Comparison of ENCODE assay signal across 13 mouse cellular contexts in the genomic region with DNA sequence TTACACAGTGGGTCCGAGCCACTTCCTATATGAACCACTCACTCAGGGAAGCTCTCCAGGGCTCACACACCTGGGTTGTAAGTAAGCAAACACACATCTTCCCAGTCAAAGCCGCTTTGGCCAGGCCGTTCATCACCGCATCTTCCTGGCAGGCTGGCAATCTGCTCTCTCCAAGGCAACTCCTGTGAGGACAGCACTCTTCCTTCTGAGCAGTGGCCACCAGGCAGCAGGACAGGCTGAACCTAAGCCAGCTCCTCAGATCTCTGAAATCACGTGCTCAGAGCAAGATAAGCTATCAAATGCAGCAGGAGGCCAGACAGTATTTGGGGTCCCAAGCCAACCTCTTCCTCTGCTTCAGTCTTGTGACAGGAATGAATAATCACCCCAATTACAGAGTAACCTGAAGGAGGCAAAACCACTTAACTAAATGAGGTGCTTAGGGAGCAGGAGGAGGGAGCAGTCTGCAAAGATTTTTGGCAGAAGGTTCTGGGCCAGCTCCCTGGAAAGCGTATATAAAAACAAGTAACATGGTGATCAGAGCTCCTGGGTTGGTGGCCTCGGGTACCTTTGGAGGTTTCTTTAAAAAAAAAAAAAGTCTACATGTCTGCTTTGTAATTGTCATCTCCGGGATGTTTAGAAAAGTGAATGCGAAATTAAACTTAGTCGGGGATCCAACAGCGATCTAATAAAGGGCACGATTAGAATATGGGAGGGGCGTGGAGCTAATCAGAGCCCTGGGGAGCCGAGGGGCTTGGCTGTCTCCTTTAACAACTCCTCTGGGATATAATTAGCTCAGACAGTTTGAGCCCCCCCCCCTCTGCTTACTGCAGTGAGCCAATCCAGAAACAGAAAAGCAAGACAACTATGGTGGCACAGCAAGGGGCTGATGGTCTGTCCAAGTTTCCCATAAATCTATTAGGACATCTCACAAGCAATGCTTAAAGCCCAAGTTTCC.
DNase-seq lines count a peak whose midpoint lies in the region; ATAC-seq and TF ChIP-seq lines count a peak whose summit lies in the region.
"Had no signal": no experiment of that assay in that cellular context is flagged by ENCODE, and none has a peak within 500 bp of the region (broad histone marks: within the 10 kb centered on the region; RNA-seq: fewer than 3 reads in every experiment).

No protein-coding gene starts in this region.

- H3K9me3 ChIP-seq in heart, embryonic 11.5 days (replicated peaks; ENCODE audit: control insufficient read depth, low read length) = no peaks in the 10 kb centered on the region
- H3K9me3 ChIP-seq in midbrain, embryonic 13.5 days = no peaks in the 10 kb centered on the region
- no peaks in the 10 kb centered on the region for H3K9me3 ChIP-seq in midbrain, embryonic 15.5 days
- H3K9me3 ChIP-seq in hindbrain, embryonic 10.5 days = no peaks in the 10 kb centered on the region
- no peaks in the 10 kb centered on the region for H3K9me3 ChIP-seq in neural tube, embryonic 15.5 days (replicated peaks)

- WGBS in heart, embryonic 11.5 days (ENCODE audit: insufficient replicate concordance) = 26% methylated on average over 14 of the region's 14 CpGs
- WGBS in heart, adult 2 months = 21% methylated on average over 14 of the region's 14 CpGs
- WGBS in midbrain, embryonic 13.5 days = 41% methylated on average over 14 of the region's 14 CpGs
- WGBS in midbrain, embryonic 15.5 days = 31% methylated on average over 14 of the region's 14 CpGs
- WGBS in hindbrain, embryonic 10.5 days = 52% methylated on average over 14 of the region's 14 CpGs
- 25% methylated on average over 14 of the region's 14 CpGs for WGBS in neural tube, embryonic 15.5 days

- H3K9ac ChIP-seq in heart, embryonic 11.5 days (ENCODE audit: low read depth, low read length) = no peak overlapping the region
- no peak overlapping the region for H3K9ac ChIP-seq in heart, adult 2 months (ENCODE audit: low read depth, low read length)
- no peak overlapping the region for H3K9ac ChIP-seq in midbrain, embryonic 13.5 days (replicated peaks)
- no peak overlapping the region for H3K9ac ChIP-seq in midbrain, embryonic 15.5 days
- H3K9ac ChIP-seq in neural tube, embryonic 15.5 days (replicated peaks) = no peak overlapping the region

- H3K27me3 ChIP-seq in heart, embryonic 11.5 days (ENCODE audit: control insufficient read depth, insufficient read depth, low read length) = no peaks in the 10 kb centered on the region
- no peaks in the 10 kb centered on the region for H3K27me3 ChIP-seq in heart, adult 2 months (ENCODE audit: control insufficient read depth, insufficient read depth, low read length)
- peaks cover 4% of the 10 kb centered on the region; the same call in 1 of the 2 replicates for H3K27me3 ChIP-seq in midbrain, embryonic 13.5 days
- H3K27me3 ChIP-seq in midbrain, embryonic 15.5 days (replicated peaks) = no peaks in the 10 kb centered on the region
- H3K27me3 ChIP-seq in hindbrain, embryonic 10.5 days (ENCODE audit: insufficient read depth, poor library complexity, severe bottlenecking) = no peaks in the 10 kb centered on the region
- H3K27me3 ChIP-seq in neural tube, embryonic 15.5 days (replicated peaks) = no peaks in the 10 kb centered on the region

- no peak overlapping the region for H3K27ac ChIP-seq in heart, embryonic 11.5 days (ENCODE audit: low read depth, low read length)
- H3K27ac ChIP-seq in heart, adult 2 months = no peak overlapping the region
- H3K27ac ChIP-seq in midbrain, embryonic 13.5 days = 0 out of 2 replicates have a peak overlapping the region, but pooled peaks have one; percentile 52
- no peak overlapping the region for H3K27ac ChIP-seq in midbrain, embryonic 15.5 days
- peak overlapping the region; percentile 14; the same call in 1 of the 2 replicates for H3K27ac ChIP-seq in hindbrain, embryonic 10.5 days
- no peak overlapping the region for H3K27ac ChIP-seq in neural tube, embryonic 15.5 days (replicated peaks)

- H3K36me3 ChIP-seq in heart, embryonic 11.5 days (ENCODE audit: control insufficient read depth, insufficient read depth, low read length) = no peaks in the 10 kb centered on the region
- H3K36me3 ChIP-seq in heart, adult 2 months (ENCODE audit: control insufficient read depth, insufficient read depth, low read length) = no peaks in the 10 kb centered on the region
- H3K36me3 ChIP-seq in midbrain, embryonic 13.5 days = no peaks in the 10 kb centered on the region
- H3K36me3 ChIP-seq in midbrain, embryonic 15.5 days (replicated peaks) = no peaks in the 10 kb centered on the region
- H3K36me3 ChIP-seq in hindbrain, embryonic 10.5 days = no peaks in the 10 kb centered on the region
- H3K36me3 ChIP-seq in neural tube, embryonic 15.5 days = no peaks in the 10 kb centered on the region

- no peak for TF ChIP-seq EP300 in heart, adult 2 months (IDR thresholded peaks at IDR 0.05; ENCODE audit: insufficient read depth, low read depth, low read length)

- H3K4me3 ChIP-seq in heart, embryonic 11.5 days (ENCODE audit: low read depth, low read length) = no peak overlapping the region
- no peak overlapping the region for H3K4me3 ChIP-seq in heart, adult 2 months
- no peak overlapping the region for H3K4me3 ChIP-seq in midbrain, embryonic 13.5 days (replicated peaks)
- H3K4me3 ChIP-seq in midbrain, embryonic 15.5 days = no peak overlapping the region
- H3K4me3 ChIP-seq in hindbrain, embryonic 10.5 days = no peak overlapping the region
- H3K4me3 ChIP-seq in neural tube, embryonic 15.5 days (replicated peaks) = no peak overlapping the region

- intact Hi-C loops in heart, adult 2 months (cut with DNase I) = no loop called here

- H3K79me2 ChIP-seq in heart, adult 2 months (replicated peaks; ENCODE audit: control insufficient read depth, insufficient read depth, low read length) = no peaks in the 10 kb centered on the region

- no peak for ATAC-seq in heart, embryonic 11.5 days (replicated peaks; ENCODE audit: insufficient number of reproducible peaks, low FRiP score, low TSS enrichment)
- ATAC-seq in midbrain, embryonic 13.5 days = peak; percentile 48; the same call in 1 of the 2 replicates
- ATAC-seq in midbrain, embryonic 15.5 days (replicated peaks) = no peak
- 0 out of 2 replicates have a peak, but pooled peaks have one; percentile 14 for ATAC-seq in neural tube, embryonic 15.5 days (ENCODE audit: low FRiP score)
- no peak for ATAC-seq in megakaryocyte, adult 5-6 weeks (ENCODE audit: poor library complexity, severe bottlenecking)

- TF ChIP-seq CTCF in heart, adult 2 months (IDR thresholded peaks at IDR 0.05) = no peak

- peak overlapping the region; percentile 31 for H3K4me2 ChIP-seq in heart, embryonic 11.5 days
- no peak overlapping the region for H3K4me2 ChIP-seq in midbrain, embryonic 13.5 days (replicated peaks)
- no peak overlapping the region for H3K4me2 ChIP-seq in midbrain, embryonic 15.5 days
- no peak overlapping the region for H3K4me2 ChIP-seq in neural tube, embryonic 15.5 days

- peaks cover 6% of the 10 kb centered on the region for H3K4me1 ChIP-seq in heart, embryonic 11.5 days (ENCODE audit: control insufficient read depth, insufficient read depth, low read length)
- no peaks in the 10 kb centered on the region for H3K4me1 ChIP-seq in heart, adult 2 months (ENCODE audit: control insufficient read depth, insufficient read depth, low read length)
- peaks cover 30% of the 10 kb centered on the region for H3K4me1 ChIP-seq in midbrain, embryonic 13.5 days (replicated peaks)
- H3K4me1 ChIP-seq in midbrain, embryonic 15.5 days = peaks cover 18% of the 10 kb centered on the region
- H3K4me1 ChIP-seq in hindbrain, embryonic 10.5 days (replicated peaks) = peaks cover 28% of the 10 kb centered on the region
- peaks cover 12% of the 10 kb centered on the region for H3K4me1 ChIP-seq in neural tube, embryonic 15.5 days

- DNase-seq in heart, adult 2 months = no peak
- DNase-seq in hindbrain, embryonic 10.5 days (ENCODE audit: low spot score) = no peak
- no peak for DNase-seq in frontal cortex, postnatal 10 days (ENCODE audit: low spot score in 2 of 2)
- DNase-seq: cerebellum, adult 8-10 months; gastrocnemius, postnatal 10 days; kidney, postnatal 4 days; lung, adult 2 months; thymus, adult 18-20 months had no signal

- TF ChIP-seq POLR2A in heart, adult 2 months (IDR thresholded peaks at IDR 0.05; ENCODE audit: insufficient read depth, low read depth, low read length) = no peak

Comparison
In these comparisons a context has a peak if more than half of its experiments do, and no peak if none do; other contexts are left out.
1. ATAC-seq: peak in midbrain, embryonic 13.5 days (single experiment) and neural tube, embryonic 15.5 days (single experiment); none in heart, embryonic 11.5 days (single experiment), midbrain, embryonic 15.5 days (single experiment) and megakaryocyte, adult 5-6 weeks (single experiment).
2. H3K27ac ChIP-seq: peak in midbrain, embryonic 13.5 days (single experiment) and hindbrain, embryonic 10.5 days (single experiment); none in heart, embryonic 11.5 days (single experiment), heart, adult 2 months (single experiment), midbrain, embryonic 15.5 days (single experiment) and neural tube, embryonic 15.5 days (single experiment).